Mouse (Mus musculus) monocyte, adult 5-6 weeks (primary cell): ENCODE measurements around the gene Olfr517. TPM values are rescaled to one million over a fixed set of nuclear protein-coding genes. Genes with fewer than 3 reads are reported as not detected.

ENCODE experiments used
- ATAC-seq: fragments of 153-309, 156-312 bp; replicated peaks from 2 replicates; pipeline ENCODE4 v1.8.0; 2017; ENCODE audit warnings: mild to moderate bottlenecking; ENCODE audit not compliant: low TSS enrichment, insufficient number of reproducible peaks, severe bottlenecking, poor library complexity, low FRiP score
- total RNA-seq: library from RNA; stranded (forward); fragments of 200-1000, 200-491, 200-594 nt; gene quantifications from 3 replicates; pipeline ENCODE4 v1.2.3, GENCODE M21; 2017

Gene Olfr517
- total RNA-seq, result not detected in 3 replicates

GRCm38 (mm10) chr7:108872279-108872678, at the start of gene Olfr517:
Olfr517 (minus strand) TSS chr7:108872379.
- no peak for ATAC-seq

- ATAC-seq, result no peak
These were observed 31.8 kb upstream of the Olfr517 start for GRCm38 (mm10) chr7:108903969-108904368.

DNA sequence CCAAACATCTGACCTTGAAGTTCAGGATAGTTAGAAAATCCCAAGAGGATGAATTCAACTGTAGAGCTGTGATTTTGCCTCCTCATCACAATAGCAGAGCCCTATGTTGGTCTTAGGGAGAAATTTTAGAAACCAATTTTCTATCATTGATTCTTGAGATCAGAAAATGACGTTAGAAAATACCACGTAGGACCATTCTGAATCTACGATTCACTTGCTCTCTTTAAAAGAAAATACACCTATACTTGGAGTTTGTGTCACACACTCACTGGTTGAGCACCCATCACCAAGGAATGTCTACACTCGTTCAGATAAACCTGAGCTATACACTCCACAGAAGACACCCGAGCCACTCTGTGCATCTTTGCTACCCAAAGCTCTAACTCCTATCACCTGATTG, 22.1 kb upstream of the Olfr517 start, which contains the start of gene Olfr519:
TSS of gene Olfr519 (minus strand) at position 101 of the 400 bp plus-strand sequence.
- ATAC-seq, result no peak

DNA sequence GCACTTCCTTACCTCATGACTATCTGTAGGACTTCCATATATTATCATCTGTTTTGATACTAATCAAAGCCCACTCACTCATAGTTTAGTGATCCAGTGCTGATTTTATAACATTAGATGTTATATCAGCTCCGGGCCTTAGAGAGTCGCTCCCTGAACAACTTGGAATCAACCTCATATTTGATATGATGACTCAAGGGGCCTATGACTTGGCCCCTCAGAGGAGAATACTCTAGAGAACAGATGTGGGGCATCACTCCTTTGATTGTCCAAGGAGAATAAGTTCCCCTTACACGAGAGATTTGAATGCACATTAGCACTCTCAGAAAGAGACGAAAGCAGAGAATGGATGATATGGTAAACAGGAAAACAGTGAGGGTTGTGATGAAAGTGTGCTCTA, 12.7 kb upstream of the Olfr517 start, which contains the start of gene Olfr518:
TSS of gene Olfr518 (minus strand) at position 101 of the 400 bp plus-strand sequence.
- no peak for ATAC-seq

DNA sequence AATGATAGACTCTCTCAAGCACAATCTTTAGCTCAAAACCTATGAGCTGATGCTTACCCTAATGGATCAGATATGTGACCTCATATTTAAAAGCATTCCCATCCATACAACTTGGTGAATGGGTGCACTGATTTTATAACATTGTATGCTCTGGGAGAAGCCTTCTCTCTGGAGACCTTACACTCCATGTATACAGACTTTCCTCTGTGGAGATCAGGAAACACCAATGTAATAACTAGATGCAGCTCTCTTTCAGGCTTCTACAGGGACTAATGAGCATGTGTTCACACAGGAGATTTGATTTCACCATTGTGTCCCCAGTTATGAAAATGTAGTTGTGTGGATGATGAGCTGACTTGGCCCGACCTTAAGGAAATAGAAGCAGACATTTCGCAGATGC, 21.8 kb downstream of the Olfr517 start, which contains the start of gene Olfr516:
TSS of gene Olfr516 (minus strand) at position 101 of the 400 bp plus-strand sequence.
- ATAC-seq, result no peak

DNA sequence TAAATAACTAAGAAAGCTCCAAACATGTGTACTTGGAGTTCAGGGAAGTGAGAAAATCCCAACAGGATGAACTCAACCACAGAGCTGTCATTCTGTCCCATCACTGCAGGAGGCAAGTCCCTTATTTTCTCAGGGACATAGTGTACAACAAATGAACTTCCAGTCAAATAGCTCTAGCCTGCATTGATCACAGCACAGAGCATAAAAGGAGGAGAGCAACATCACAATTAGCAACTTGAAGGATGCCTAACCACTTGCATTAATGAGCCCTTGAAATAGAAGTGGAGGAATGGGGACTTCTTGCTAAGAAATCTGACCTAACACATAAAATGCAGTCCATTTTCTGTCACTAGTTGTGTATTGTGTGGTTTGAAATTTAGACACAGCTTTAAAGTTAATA, 46.3 kb downstream of the Olfr517 start, which contains the start of gene Olfr514:
TSS of gene Olfr514 (minus strand) at position 101 of the 400 bp plus-strand sequence.
- ATAC-seq, result no peak

Other genes with a start within 250 kb of the Olfr517 start
- not detected in 3 replicates for gene Olfr508, start 242.4 kb downstream of the Olfr517 start, total RNA-seq
- not detected in 3 replicates for gene Olfr509, start 220.5 kb downstream of the Olfr517 start, total RNA-seq
- gene Olfr510, start 206.0 kb downstream of the Olfr517 start, total RNA-seq, result not detected in 3 replicates
- gene Olfr512, start 159.1 kb downstream of the Olfr517 start, total RNA-seq, result 0.96 TPM in 1 of 3 replicates, not detected in the others
- gene Olfr513, start 121.4 kb downstream of the Olfr517 start, total RNA-seq, result not detected in 3 replicates
- not detected in 3 replicates for gene Olfr514, start 46.4 kb downstream of the Olfr517 start, total RNA-seq
- not detected in 3 replicates for gene Olfr516, start 21.9 kb downstream of the Olfr517 start, total RNA-seq
- not detected in 3 replicates for gene Olfr518, start 12.6 kb upstream of the Olfr517 start, total RNA-seq
- gene Olfr519, start 22.0 kb upstream of the Olfr517 start, total RNA-seq, result not detected in 3 replicates
- gene Nlrp10, start 57.8 kb upstream of the Olfr517 start, total RNA-seq, result 1.2 to 2.4 TPM (median 1.4 TPM) in 3 replicates
- 58.0 to 87.8 TPM (median 78.2 TPM) in 3 replicates for gene Eif3f, start 62.0 kb upstream of the Olfr517 start, total RNA-seq
- 0.19 to 0.49 TPM (median 0.21 TPM) in 3 replicates for gene Tub, start 78.0 kb upstream of the Olfr517 start, total RNA-seq
- gene Ric3, start 211.0 kb upstream of the Olfr517 start, total RNA-seq, result 0.32 to 2.3 TPM in 2 of 3 replicates, not detected in the other